Mouse (Mus musculus): Measurements from ENCODE around the gene Taar8a.
"Not testable (repeated sequence)": the region's sequence is repeated elsewhere in the genome, so short reads cannot be mapped to it uniquely, and the experiment has no call there.

Taar8a gene

DNA sequence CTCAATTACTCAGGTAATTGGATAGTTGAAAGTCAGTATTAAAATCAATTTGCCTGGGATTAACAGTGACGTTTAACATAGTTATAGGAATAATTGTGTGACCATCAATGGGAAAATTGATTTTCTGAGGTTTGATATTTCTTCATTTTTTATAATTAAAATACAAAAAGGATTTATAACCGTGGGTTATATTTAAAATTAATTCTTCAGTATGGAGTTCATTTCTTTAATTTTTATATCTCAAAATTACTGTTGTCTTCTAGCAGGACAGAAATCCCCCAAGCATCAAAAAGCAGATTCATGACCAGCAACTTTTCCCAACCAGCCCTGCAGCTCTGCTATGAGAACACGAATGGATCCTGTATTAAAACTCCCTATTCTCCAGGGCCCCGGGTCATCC, at the start of gene Taar8a:
TSS of gene Taar8a (plus strand) at position 301 of the 400 bp plus-strand sequence.
- DNase-seq = not testable (repeated sequence)

- no peak for DNase-seq
Measured at GRCm38 (mm10) chr10:24026922-24027321, 49.4 kb upstream of the Taar8a start, which contains the start of gene Taar7d. Gene Taar7d (plus strand): TSS chr10:24027222.

DNA sequence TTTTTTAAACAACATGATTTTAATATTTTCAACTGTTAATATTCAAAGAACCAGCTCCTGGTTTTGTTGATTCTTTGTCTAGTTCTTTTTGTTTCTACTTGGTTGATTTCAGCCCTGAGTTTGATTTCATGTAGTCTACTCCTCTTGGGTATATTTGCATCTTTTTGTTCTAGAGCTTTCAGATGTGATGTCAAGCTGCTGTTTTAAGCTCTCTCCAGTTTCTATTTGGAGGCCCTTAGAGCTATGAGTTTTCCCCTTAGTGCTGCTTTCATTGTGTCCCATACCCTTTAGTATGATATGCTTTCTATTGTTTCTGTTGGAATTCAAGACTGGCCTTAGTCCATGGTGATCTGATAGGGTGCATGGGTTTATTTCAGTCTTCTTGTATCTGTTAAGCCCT, 45.0 kb upstream of the Taar8a start:
- no peak for DNase-seq

GRCm38 (mm10) chr10:24037314-24037713, 39.0 kb upstream of the Taar8a start, which contains the start of gene Taar7e:
Gene Taar7e (plus strand): TSS chr10:24037614.
- no peak for DNase-seq

GRCm38 (mm10) chr10:24040120-24040869, 36.0 kb upstream of the Taar8a start:
- DNase-seq = no peak

GRCm38 (mm10) chr10:24049210-24049609, 27.1 kb upstream of the Taar8a start, which contains the start of gene Taar7f:
Gene Taar7f (plus strand): TSS chr10:24049510.
- DNase-seq = no peak

DNA sequence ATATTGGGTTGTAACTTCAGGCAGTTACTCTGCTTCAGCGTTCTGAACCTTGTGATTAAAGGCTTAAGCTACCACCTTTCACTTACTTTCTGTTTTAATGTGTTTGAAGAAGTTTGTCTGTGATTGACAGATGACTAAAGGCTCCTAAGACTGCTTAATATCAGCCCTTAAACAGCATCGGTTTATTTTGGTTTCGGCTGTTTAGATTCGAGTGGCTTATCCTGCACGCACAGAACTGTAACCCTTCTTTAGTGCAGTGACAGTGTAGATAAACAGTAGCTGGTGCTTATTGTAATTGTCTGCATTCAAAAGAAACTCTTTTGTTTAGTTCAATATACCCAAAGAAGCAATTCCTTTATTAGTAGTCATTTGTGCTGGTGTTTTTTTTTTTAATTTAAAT, 24.3 kb upstream of the Taar8a start:
- no peak for DNase-seq

GRCm38 (mm10) chr10:24058986-24059385, 17.3 kb upstream of the Taar8a start:
- DNase-seq = no peak

DNA sequence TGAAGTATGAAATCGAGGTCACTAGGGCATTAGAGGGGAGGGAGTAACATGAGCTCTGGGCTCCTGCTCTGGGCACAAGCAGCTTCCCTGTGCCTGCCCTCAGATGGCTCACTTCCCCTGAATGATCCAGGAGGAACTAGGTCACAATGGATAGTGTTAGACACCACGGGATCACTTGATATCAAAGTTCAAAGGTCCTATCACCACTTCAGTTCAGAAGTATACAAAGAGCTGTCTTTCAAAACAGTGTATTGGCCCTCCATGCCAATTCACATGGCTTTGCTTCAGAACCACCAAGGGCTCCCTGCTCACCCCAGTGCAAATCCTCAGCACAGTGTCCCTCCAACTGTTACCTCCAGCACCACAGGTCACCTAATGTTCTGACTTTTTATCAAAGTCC, 1.5 kb upstream of the Taar8a start:
- DNase-seq = not testable (repeated sequence)

DNA sequence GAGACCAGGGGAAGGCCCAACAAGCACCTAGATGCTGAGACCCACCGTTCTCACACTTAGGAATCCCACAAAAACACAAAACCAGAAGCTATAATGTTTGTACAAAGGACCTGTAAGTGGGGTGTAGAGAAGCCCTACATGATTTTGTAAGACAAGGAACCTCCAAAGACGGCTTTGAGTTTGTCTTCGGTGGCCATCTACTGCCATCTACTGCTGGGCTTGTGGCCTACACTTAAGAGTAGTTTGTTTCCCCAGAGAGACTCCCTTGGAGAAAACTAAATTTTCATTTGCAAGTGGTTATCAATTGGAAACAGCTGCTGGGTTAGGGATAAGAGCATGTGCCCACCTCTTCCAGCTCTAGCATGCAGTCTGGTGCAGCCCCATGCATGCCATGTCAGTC, 3.9 kb downstream of the Taar8a start:
- peak; percentile 7 to 20 for DNase-seq

DNA sequence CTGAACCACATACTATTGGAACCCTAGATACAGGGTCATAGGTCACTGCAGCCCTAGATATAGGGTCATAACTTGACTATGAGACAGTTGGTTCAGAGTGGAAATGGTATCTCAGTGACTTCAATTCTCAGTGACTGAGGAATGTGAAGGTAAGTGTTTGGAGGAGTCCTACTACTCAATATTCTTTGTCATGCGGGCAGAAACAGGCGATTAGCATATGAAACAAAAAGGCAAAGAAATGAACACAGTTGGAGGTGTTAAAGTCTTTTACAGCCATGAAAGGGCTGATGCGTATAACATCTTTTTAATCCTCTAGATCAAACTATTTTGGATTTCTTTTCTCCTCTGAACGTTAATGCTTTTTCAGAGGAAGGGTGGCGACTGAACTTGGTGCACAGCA, 9.6 kb downstream of the Taar8a start:
- no peak for DNase-seq

DNA sequence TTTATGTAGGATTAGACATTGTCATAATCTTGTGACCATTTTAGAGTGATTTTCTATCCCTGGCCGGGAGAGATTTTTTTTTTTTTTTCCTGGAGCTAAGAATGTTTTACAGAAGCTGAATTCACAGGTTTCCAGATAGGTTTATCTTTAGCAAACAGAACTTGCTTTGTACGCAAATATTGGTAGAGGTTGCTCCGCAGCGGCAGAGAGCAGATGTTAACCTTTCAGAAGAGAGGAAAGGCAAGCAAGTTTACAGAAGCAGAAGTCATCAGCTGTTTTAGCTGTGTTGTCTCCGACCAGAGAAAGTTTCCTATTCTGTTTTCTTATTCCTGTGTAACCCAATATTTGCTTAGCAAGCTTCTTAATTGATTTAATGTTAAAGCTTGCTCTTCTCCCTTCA, 10.3 kb downstream of the Taar8a start:
- no peak for DNase-seq

GRCm38 (mm10) chr10:24087168-24087567, 10.9 kb downstream of the Taar8a start:
- no peak for DNase-seq

- no peak for DNase-seq
Measured at GRCm38 (mm10) chr10:24092194-24092593, 15.9 kb downstream of the Taar8a start, which contains the start of gene Taar8b. Gene Taar8b (minus strand): TSS chr10:24092294.

GRCm38 (mm10) chr10:24097010-24097409, 20.7 kb downstream of the Taar8a start:
- not testable (repeated sequence) for DNase-seq

- not testable (repeated sequence) for DNase-seq
Measured at GRCm38 (mm10) chr10:24101812-24102211, 25.5 kb downstream of the Taar8a start, which contains the start of gene Taar8c. Gene Taar8c (minus strand): TSS chr10:24101912.

- not testable (repeated sequence) for DNase-seq
Measured at GRCm38 (mm10) chr10:24103299-24103698, 27.0 kb downstream of the Taar8a start.

- no peak for DNase-seq
Measured at GRCm38 (mm10) chr10:24107747-24108146, 31.4 kb downstream of the Taar8a start.

DNA sequence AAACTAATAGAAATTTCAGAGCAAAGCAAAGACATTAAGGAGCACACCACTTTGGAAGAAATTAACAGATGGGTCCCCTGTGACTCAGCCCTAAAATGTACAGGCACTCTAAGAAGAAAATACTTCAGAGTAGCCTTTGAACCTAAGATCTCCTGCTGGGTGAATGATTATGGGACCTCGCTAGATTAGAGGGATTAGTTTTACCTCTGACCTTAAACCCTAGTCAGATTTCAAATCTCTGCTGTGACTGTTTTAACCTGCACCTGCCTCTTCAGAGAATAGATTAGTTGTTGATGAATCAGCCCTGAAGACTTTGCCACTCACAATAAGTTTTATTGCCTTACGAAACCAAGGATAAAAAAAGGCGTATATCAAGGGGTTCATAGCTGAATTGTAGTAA, 31.9 kb downstream of the Taar8a start:
- DNase-seq = no peak

- DNase-seq = not testable (repeated sequence)
Measured at GRCm38 (mm10) chr10:24109434-24109833, 33.1 kb downstream of the Taar8a start, which contains the start of gene Taar9. Gene Taar9 (minus strand): TSS chr10:24109534.

DNA sequence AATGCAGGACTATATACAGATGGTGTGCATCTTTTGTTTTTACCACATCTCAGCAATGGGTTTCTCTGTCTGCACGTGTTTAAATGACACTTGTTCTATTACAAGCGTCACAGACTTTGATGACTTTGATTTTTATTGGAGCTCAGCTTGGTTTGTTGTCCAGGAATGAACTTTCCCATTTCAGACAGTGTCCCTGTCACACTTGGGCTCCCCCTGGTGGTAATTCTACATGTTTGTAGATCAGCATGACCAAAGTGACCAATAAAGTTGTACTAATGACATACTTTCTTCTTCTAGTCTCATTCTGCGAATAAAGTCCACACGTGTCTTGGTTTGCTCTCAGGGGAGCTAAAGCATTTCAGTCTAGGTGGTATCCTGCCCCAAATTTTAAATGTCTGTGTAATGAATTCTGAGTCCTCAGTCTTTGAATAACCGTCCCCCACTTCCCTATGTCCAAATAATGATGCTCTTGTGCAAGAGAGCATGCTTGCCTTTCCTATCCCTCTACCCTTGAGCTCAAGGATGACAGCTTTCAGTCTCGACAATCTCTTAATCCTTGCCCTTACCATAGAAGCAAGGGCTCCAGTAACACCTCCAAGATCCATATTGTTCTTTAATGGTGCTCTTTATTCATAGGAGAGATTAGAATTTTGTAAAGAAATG, 34.9 kb downstream of the Taar8a start:
- peak; percentile 41 to 50 for DNase-seq
